Mouse (Mus musculus) heart, embryonic 13.5 days (tissue): ENCODE measurements at regions not wholly inside any gene's neighbourhood (a gene's known extent, or its start where the extent isn't known, plus 50 kb on each side); places are given as distances from the start of the nearest gene placed in this dataset.

Source experiments
- ATAC-seq: fragments of 200-750 bp; cut with Nextera tagmentation; 2 replicates; pipeline ENCODE4 v1.8.0; 2017; ENCODE audit warnings: moderate TSS enrichment; ENCODE audit not compliant: insufficient number of reproducible peaks, low FRiP score, low TSS enrichment; ENCODE audit errors: extremely low read depth
- H3K27ac ChIP-seq: fragments of 300-500 bp; sonication (generic); replicated peaks from 2 replicates; pipeline ENCODE4 v1.5.1; 2015; ENCODE audit warnings: moderate library complexity, mild to moderate bottlenecking, inconsistent platforms
- H3K27me3 ChIP-seq: fragments of 300-500 bp; sonication (generic); replicated peaks from 2 replicates; pipeline ENCODE4 v1.6.1; 2015; ENCODE audit warnings: mild to moderate bottlenecking, inconsistent platforms
- H3K36me3 ChIP-seq: fragments of 300-500 bp; sonication (generic); 2 replicates; pipeline ENCODE4 v1.6.1; 2015; ENCODE audit warnings: mild to moderate bottlenecking, inconsistent platforms
- H3K4me1 ChIP-seq: fragments of 300-500 bp; sonication (generic); 2 replicates; pipeline ENCODE4 v1.6.1; 2015; ENCODE audit warnings: inconsistent platforms
- H3K4me2 ChIP-seq: fragments of 300-500 bp; sonication (generic); 2 replicates; pipeline ENCODE4 v1.6.1; 2015; ENCODE audit warnings: inconsistent platforms, mild to moderate bottlenecking, moderate library complexity
- H3K4me3 ChIP-seq: fragments of 300-500 bp; sonication (generic); 2 replicates; pipeline ENCODE4 v1.5.1; 2015; ENCODE audit warnings: moderate library complexity, mild to moderate bottlenecking, inconsistent platforms
- H3K9ac ChIP-seq: fragments of 300-500 bp; sonication (generic); 2 replicates; pipeline ENCODE4 v1.6.1; 2015; ENCODE audit warnings: inconsistent platforms, mild to moderate bottlenecking, moderate library complexity
- H3K9me3 ChIP-seq: fragments of 300-500 bp; sonication (generic); 2 replicates; pipeline ENCODE4 v1.6.1; 2016; ENCODE audit warnings: inconsistent platforms
- WGBS: fragments of 180-500 bp; shearing (Covaris S2); methylation state at CpG from one replicate; pipeline ENCODE4 v1.1.7; 2015; ENCODE audit warnings: mixed read lengths; 5-methylcytosine and 5-hydroxymethylcytosine counted together

DNA sequence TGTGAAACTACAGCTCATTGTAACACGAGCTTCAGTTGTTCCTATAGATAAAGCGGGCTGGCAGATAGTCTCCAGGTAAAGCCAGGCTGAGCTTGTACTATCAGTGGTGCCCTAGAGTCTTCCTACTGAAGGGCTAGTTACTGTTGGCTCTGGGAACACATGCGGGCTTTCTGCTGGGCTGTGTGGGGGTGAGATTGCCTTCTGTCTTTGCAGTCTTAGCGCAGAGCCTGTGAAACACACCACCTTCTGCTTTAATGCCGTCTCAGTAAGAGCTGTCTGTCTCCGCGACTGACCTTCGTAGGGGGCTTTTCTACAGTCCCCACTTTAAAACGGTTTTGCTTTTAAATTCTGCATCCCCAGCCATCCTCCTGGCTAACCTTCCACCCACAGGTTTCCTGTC lies 76.7 kb downstream of the Trim29 start:
- H3K27ac ChIP-seq, result no peak overlapping the region
- ATAC-seq, result no peak
- H3K9ac ChIP-seq, result no peak overlapping the region
- H3K4me3 ChIP-seq, result no peak overlapping the region
- 48% methylated on average over 9 of the region's 9 CpGs for WGBS
- no peaks in the 10 kb centered on the region for H3K36me3 ChIP-seq
- peaks cover 25% of the 10 kb centered on the region for H3K27me3 ChIP-seq
- no peaks in the 10 kb centered on the region for H3K4me1 ChIP-seq
- no peak overlapping the region for H3K4me2 ChIP-seq
- H3K9me3 ChIP-seq, result no peaks in the 10 kb centered on the region

GRCm38 (mm10) chr9:43389491-43390083 lies 78.9 kb downstream of the Trim29 start:
- no peak overlapping the region for H3K4me3 ChIP-seq
- H3K27me3 ChIP-seq, result peaks cover 25% of the 10 kb centered on the region
- H3K36me3 ChIP-seq, result no peaks in the 10 kb centered on the region
- no peak for ATAC-seq
- 43% methylated on average over 9 of the region's 9 CpGs for WGBS
- no peak overlapping the region for H3K9ac ChIP-seq
- H3K4me2 ChIP-seq, result no peak overlapping the region
- 0 out of 2 replicates have a peak, but pooled peaks cover 5% of the 10 kb centered on the region for H3K4me1 ChIP-seq
- no peaks in the 10 kb centered on the region for H3K9me3 ChIP-seq
- H3K27ac ChIP-seq, result no peak overlapping the region

GRCm38 (mm10) chr9:43392467-43393064 lies 81.9 kb downstream of the Trim29 start:
- H3K36me3 ChIP-seq, result no peaks in the 10 kb centered on the region
- H3K9ac ChIP-seq, result no peak overlapping the region
- peaks cover 5% of the 10 kb centered on the region; the same call in 1 of the 2 replicates for H3K9me3 ChIP-seq
- no peak overlapping the region for H3K4me2 ChIP-seq
- no peak for ATAC-seq
- no peak overlapping the region for H3K27ac ChIP-seq
- peaks cover 9% of the 10 kb centered on the region for H3K27me3 ChIP-seq
- 0 out of 2 replicates have a peak, but pooled peaks cover 5% of the 10 kb centered on the region for H3K4me1 ChIP-seq
- H3K4me3 ChIP-seq, result no peak overlapping the region
- WGBS, result 44% methylated on average over 6 of the region's 6 CpGs

DNA sequence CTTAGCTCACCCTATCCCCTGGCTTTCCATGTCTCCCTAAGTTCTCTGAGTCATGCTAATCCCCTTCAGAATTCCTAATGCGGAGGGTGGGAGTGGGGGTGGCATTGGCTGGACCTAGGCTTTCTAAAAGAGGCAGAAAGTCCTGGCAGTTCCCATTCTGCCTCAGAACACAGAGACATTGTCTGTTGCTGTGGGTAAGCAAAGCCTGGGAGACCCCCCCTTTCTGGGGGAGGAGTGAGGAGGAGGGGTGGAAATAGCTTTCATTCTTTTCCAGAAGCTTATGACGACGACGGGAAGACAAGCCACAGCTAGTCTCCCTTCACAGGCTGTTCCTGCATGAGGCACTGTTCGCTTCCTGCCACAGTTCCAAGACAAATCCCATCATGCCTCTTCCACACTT lies 83.6 kb downstream of the Trim29 start:
- Histone ChIP-seq H3K4me1 (0 out of 2 replicates have a peak, but pooled peaks cover 5% of the 10 kb centered on the region), H3K36me3 (no peaks in the 10 kb centered on the region), H3K4me3 (no peak overlapping the region), H3K27ac (no peak overlapping the region), H3K9ac (no peak overlapping the region), H3K27me3 (peaks cover 3% of the 10 kb centered on the region), H3K4me2 (no peak overlapping the region), H3K9me3 (peaks cover 5% of the 10 kb centered on the region; the same call in 1 of the 2 replicates)
- 42% methylated on average over 5 of the region's 5 CpGs for WGBS
- no peak for ATAC-seq

GRCm38 (mm10) chr9:43395209-43395608 lies 84.6 kb downstream of the Trim29 start:
- Histone ChIP-seq H3K36me3 (no peaks in the 10 kb centered on the region), H3K9me3 (peaks cover 5% of the 10 kb centered on the region; the same call in 1 of the 2 replicates), H3K9ac (no peak overlapping the region), H3K4me3 (no peak overlapping the region), H3K27ac (no peak overlapping the region), H3K27me3 (peaks cover 2% of the 10 kb centered on the region), H3K4me1 (0 out of 2 replicates have a peak, but pooled peaks cover 5% of the 10 kb centered on the region), H3K4me2 (no peak overlapping the region)
- no peak for ATAC-seq
- 35% methylated on average over 5 of the region's 5 CpGs for WGBS

- H3K27ac ChIP-seq, result no peak overlapping the region
- no peak overlapping the region for H3K4me3 ChIP-seq
- H3K36me3 ChIP-seq, result no peaks in the 10 kb centered on the region
- no peak overlapping the region for H3K9ac ChIP-seq
- H3K4me2 ChIP-seq, result no peak overlapping the region
- ATAC-seq, result no peak
- H3K27me3 ChIP-seq, result no peaks in the 10 kb centered on the region; the same call in 1 of the 2 replicates
- H3K4me1 ChIP-seq, result 0 out of 2 replicates have a peak, but pooled peaks cover 5% of the 10 kb centered on the region
- peaks cover 5% of the 10 kb centered on the region; the same call in 1 of the 2 replicates for H3K9me3 ChIP-seq
Measured at GRCm38 (mm10) chr9:43396566-43396965, 85.9 kb downstream of the Trim29 start.

DNA sequence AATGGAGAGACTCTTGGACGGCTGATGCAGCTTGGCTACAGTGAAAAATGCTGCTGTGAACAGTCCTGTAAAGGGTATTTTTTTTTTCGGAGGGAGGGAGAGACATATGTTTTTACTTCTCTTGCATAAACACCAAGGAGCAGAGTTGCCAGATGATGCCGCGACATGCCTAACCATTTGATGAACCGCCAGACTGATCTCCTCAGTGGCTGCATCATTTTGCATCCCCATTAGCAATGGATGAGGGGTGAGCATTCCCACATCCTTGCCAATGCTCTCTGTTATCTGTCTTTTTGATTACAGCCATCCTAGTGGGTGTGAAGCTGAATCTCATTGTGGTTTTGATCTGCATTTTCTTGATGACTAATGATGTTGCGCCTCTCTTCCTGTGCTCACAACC lies 97.8 kb downstream of the Trim29 start:
- Histone ChIP-seq H3K9me3 (no peaks in the 10 kb centered on the region), H3K4me1 (no peaks in the 10 kb centered on the region), H3K9ac (no peak overlapping the region), H3K27ac (no peak overlapping the region), H3K36me3 (no peaks in the 10 kb centered on the region), H3K4me2 (no peak overlapping the region), H3K27me3 (no peaks in the 10 kb centered on the region), H3K4me3 (no peak overlapping the region)
- 62% methylated on average over 6 of the region's 6 CpGs for WGBS
- ATAC-seq, result no peak

DNA sequence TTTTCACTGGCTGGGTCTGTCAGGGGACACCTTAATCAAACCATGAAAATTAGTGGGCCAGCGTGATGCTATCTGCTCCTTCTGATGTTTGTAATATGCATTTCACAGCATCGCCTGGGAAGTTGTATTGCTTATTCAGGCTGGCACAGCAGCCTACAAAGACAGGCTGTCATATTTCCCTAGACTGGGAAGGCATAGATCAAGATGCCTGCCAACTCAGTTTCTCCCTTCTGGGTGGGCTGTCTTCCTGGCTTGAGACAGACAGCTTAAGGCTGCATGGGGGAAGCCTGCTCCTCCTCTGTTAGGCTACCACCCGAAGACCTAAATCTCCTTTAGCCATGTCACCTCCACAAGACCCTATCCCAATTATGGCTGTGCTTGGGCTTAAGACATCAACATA lies 101.8 kb downstream of the Trim29 start:
- 60% methylated on average over 3 of the region's 3 CpGs for WGBS
- no peak overlapping the region for H3K4me3 ChIP-seq
- no peak for ATAC-seq

DNA sequence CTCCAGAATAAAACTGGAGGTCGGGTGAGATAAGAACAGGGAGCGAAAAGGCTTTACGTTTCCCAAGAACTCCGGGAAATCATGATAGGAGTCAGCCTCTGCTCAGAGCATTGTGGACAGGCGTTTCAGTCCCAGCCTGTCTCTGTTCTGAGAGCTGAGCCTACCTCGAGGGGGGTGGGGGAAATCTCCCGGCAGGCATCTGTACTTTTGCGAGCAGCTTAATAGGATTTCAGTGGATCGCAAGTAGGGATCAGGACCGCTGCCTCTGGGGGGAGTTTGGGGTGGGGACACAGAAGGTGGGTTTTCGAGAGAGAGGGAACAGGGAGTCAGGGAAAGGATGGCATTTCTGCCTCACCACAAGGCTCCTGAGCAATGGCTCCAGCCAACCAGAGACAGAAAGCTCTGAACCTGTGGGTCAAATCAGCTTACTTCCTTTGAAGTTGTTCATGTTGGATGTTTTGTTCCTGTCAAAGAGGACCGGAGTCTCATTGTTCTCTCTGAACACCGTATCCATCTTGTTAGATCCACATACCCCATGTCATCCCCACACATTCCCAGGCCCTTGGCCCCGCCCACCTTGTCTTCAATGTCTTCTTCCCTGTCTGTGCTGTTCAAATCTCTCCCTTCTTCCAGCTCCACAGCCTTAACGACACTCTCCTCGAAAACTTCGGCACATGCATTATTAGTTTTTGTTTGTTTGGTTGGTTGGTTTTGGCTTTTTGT lies 109.5 kb downstream of the Trim29 start:
- Histone ChIP-seq H3K9me3 (no peaks in the 10 kb centered on the region), H3K36me3 (no peaks in the 10 kb centered on the region), H3K9ac (peak overlapping the region; percentile 47; the same call in 1 of the 2 replicates), H3K4me1 (peaks cover 13% of the 10 kb centered on the region), H3K27me3 (peaks cover 45% of the 10 kb centered on the region), H3K4me2 (peak overlapping the region; percentile 48), H3K4me3 (peak overlapping the region; percentile 14; the same call in 1 of the 2 replicates), H3K27ac (no peak overlapping the region)
- ATAC-seq, result no peak
- 21% methylated on average over 17 of the region's 17 CpGs for WGBS

More for the DNA sequence above, 101.8 kb downstream of the Trim29 start:
- Histone ChIP-seq H3K4me1 (no peaks in the 10 kb centered on the region), H3K9me3 (no peaks in the 10 kb centered on the region), H3K36me3 (no peaks in the 10 kb centered on the region), H3K4me2 (no peak overlapping the region), H3K27ac (no peak overlapping the region), H3K27me3 (peaks cover 7% of the 10 kb centered on the region; the same call in 1 of the 2 replicates), H3K9ac (no peak overlapping the region)

DNA sequence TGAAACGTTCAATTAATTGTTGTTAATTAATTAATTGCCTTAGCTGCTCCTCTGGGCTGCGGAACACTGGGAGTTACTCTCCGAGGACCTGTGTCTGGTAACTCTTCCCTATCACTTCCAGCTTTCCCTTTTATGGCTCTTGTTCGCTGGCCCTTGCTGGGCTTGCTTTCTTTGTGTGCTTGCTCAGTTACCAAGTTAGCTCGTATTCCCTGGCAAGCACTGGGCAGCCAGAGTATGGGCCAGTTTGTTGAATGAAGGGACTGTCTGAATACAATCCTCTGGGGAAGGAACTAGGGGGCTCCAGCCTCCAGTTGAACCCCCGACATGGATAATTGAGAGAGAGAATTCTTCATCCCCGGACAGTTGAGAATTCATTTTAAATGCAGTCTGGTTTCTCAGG lies 116.4 kb downstream of the Trim29 start:
- H3K9ac ChIP-seq, result no peak overlapping the region
- WGBS, result 36% methylated on average over 7 of the region's 7 CpGs

DNA sequence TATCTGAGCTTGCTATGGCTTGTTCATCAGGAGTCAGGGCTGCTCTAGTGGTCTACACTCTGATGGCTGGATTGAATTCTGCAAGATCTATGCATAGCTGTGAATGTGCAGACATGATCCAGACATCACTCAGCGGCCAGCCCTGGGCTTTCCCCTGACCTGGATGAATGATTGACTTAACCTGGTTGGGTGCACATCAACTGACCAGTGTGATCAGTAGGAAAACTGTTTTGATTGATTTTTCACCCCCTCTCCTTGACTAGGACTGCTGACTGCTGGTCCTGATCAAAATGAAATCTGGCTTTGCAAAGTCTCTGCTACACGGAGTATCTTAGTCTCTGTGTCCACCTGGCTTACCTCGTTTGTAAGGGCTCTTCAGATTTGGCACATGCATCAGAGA lies 123.3 kb downstream of the Trim29 start:
- 52% methylated on average over 3 of the region's 3 CpGs for WGBS
- no peak overlapping the region for H3K27ac ChIP-seq
- H3K4me2 ChIP-seq, result no peak overlapping the region
- no peak for ATAC-seq
- 0 out of 2 replicates have a peak, but pooled peaks cover 2% of the 10 kb centered on the region for H3K27me3 ChIP-seq
- no peaks in the 10 kb centered on the region for H3K9me3 ChIP-seq
- H3K4me3 ChIP-seq, result no peak overlapping the region
- H3K36me3 ChIP-seq, result no peaks in the 10 kb centered on the region
- H3K4me1 ChIP-seq, result no peaks in the 10 kb centered on the region
- H3K9ac ChIP-seq, result no peak overlapping the region

More for the DNA sequence above, 116.4 kb downstream of the Trim29 start:
- no peak overlapping the region for H3K4me3 ChIP-seq
- no peaks in the 10 kb centered on the region for H3K9me3 ChIP-seq
- no peak overlapping the region for H3K27ac ChIP-seq
- H3K27me3 ChIP-seq, result 0 out of 2 replicates have a peak, but pooled peaks cover 3% of the 10 kb centered on the region
- H3K4me1 ChIP-seq, result peaks cover 20% of the 10 kb centered on the region
- H3K4me2 ChIP-seq, result no peak overlapping the region
- ATAC-seq, result no peak
- no peaks in the 10 kb centered on the region for H3K36me3 ChIP-seq
